Mouse (Mus musculus) thymus, adult 2 months (tissue): ENCODE results near the gene Prss43.

Experiments used
- CTCF ChIP-seq: fragments of 200-500 bp; IDR thresholded peaks from 2 replicates; pipeline ENCODE4 v1.5.1; 2012; ENCODE audit warnings: mild to moderate bottlenecking, control low read depth, low read length, moderate library complexity, borderline replicate concordance; ENCODE audit not compliant: control insufficient read depth, poor library complexity, insufficient read depth; ENCODE audit errors: extremely low read depth
- POLR2A ChIP-seq: fragments of 200-500 bp; IDR thresholded peaks from 2 replicates; pipeline ENCODE4 v1.6.1; 2012; ENCODE audit warnings: mild to moderate bottlenecking, low read length, control low read depth, moderate library complexity; ENCODE audit not compliant: control insufficient read depth, poor library complexity, insufficient read depth; ENCODE audit errors: extremely low read depth

DNA sequence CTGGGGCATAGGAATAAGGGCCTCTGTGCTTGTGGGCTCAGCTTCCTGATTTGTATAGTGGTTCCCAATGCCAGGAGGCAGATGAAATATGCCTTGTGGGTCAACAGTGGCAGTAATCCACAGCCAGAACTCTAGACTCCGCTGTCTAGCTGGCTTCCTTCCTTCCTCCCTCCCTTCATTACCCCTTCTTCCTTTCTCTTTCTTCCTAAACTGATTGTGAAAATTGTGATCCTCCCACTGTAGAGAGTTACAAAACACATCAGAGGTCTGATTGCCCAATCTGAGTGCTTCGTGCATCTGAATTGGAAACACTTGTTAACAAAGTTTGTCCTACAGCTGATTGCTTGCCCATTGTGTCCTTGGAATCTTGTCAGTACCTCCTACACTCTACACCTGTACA lies 14.9 kb downstream of the Prss43 start:
- TF ChIP-seq CTCF (no peak), POLR2A (no peak)
